In the genomic region with DNA sequence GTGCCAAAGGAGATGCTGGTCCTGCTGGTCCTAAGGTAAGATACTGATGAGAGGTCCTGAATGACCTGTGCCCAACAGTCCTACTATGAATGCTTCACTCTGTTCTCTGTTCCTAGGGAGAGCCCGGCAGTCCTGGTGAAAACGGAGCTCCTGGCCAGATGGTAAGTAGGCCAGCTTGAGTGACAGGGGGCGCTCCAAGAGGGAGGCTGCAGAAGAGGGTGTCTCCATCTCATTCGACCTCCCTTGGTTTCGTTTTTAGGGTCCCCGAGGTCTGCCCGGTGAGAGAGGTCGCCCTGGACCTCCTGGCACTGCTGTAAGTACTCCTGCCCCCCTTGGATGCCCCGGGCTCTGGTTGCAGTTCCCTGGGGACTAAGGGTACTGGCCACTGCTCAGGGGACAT, we compare ENCODE assay signal across 20 mouse cellular contexts. TPM values are rescaled to one million over a fixed set of nuclear protein-coding genes. Genes with fewer than 3 reads are reported as not detected.
DNase-seq lines count a peak whose midpoint lies in the region; ATAC-seq and TF ChIP-seq lines count a peak whose summit lies in the region.
"Had no signal": no experiment of that assay in that cellular context is flagged by ENCODE, and none has a peak within 500 bp of the region (broad histone marks: within the 10 kb centered on the region; RNA-seq: fewer than 3 reads in every experiment).

No protein-coding gene starts in this region.

- intact Hi-C loops in heart, adult 2 months (cut with DNase I) = loop anchor here (2.0 kb wide), 1 partner anchor 16 kb away; no protein-coding TSS in a partner anchor

- H3K36me3 ChIP-seq in heart, embryonic 15.5 days = no peaks in the 10 kb centered on the region
- H3K36me3 ChIP-seq in heart, adult 2 months (ENCODE audit: control insufficient read depth, insufficient read depth, low read length) = no peaks in the 10 kb centered on the region
- H3K36me3 ChIP-seq in liver, embryonic 13.5 days = no peaks in the 10 kb centered on the region
- peaks cover 2% of the 10 kb centered on the region; the same call in 1 of the 2 replicates for H3K36me3 ChIP-seq in liver, embryonic 11.5 days (ENCODE audit: control insufficient read depth, insufficient read depth, low read length)
- H3K36me3 ChIP-seq in MEL (ENCODE audit: control insufficient read depth in 1 of 2, insufficient read depth in 2 of 2, low read length in 2 of 2) (no peaks in the 10 kb centered on the region), myocyte (ENCODE audit: control insufficient read depth, insufficient read depth) (peaks cover 4% of the 10 kb centered on the region)
- H3K36me3 ChIP-seq: midbrain, embryonic 15.5 days; neural tube, embryonic 13.5 days had no signal

- H3K4me2 ChIP-seq in heart, embryonic 15.5 days = peak overlapping the region; percentile 14; the same call in 1 of the 2 replicates
- 0 out of 2 replicates have a peak overlapping the region, but pooled peaks have one; percentile 1 for H3K4me2 ChIP-seq in liver, embryonic 13.5 days
- no peak overlapping the region for H3K4me2 ChIP-seq in liver, embryonic 11.5 days
- H3K4me2 ChIP-seq in myocyte (ENCODE audit: low read depth) = peak overlapping the region; percentile 95
- H3K4me2 ChIP-seq: embryonic facial prominence, embryonic 12.5 days; midbrain, embryonic 15.5 days; neural tube, embryonic 13.5 days had no signal

- H3K4me1 ChIP-seq in heart, embryonic 15.5 days (replicated peaks) = peaks cover 33% of the 10 kb centered on the region
- 0 out of 2 replicates have a peak, but pooled peaks cover 1% of the 10 kb centered on the region for H3K4me1 ChIP-seq in heart, adult 2 months (ENCODE audit: control insufficient read depth, insufficient read depth, low read length)
- H3K4me1 ChIP-seq in liver, embryonic 13.5 days (replicated peaks) = peaks cover 12% of the 10 kb centered on the region
- H3K4me1 ChIP-seq in liver, embryonic 11.5 days (replicated peaks; ENCODE audit: control insufficient read depth, insufficient read depth, low read length) = peaks cover 4% of the 10 kb centered on the region
- peaks cover 0 to 11% of the 10 kb centered on the region in 2 experiments; a peak in 3 of 4 replicates for H3K4me1 ChIP-seq in MEL (ENCODE audit: control insufficient read depth in 1 of 2, insufficient read depth in 2 of 2, low read length in 2 of 2)

- TF ChIP-seq CTCF in heart, adult 2 months (IDR thresholded peaks at IDR 0.05) = no peak
- peak; percentile 11 to 63 (median 50); a peak in 4 of 6 replicates for TF ChIP-seq CTCF in MEL (IDR thresholded peaks at IDR 0.05 in 2 of 3, conservative IDR thresholded peaks at IDR 0.05 in 1 of 3; ENCODE audit: control insufficient read depth in 1 of 3, insufficient read depth in 1 of 3, low read depth in 2 of 3, low read length in 3 of 3, poor library complexity in 1 of 3, severe bottlenecking in 1 of 3)

- H3K4me3 ChIP-seq in heart, embryonic 15.5 days = no peak overlapping the region
- H3K4me3 ChIP-seq in heart, adult 2 months = no peak overlapping the region
- no peak overlapping the region for H3K4me3 ChIP-seq in liver, embryonic 13.5 days (replicated peaks)
- no peak overlapping the region for H3K4me3 ChIP-seq in liver, embryonic 11.5 days (ENCODE audit: low read depth, low read length)
- H3K4me3 ChIP-seq in MEL (ENCODE audit: control insufficient read depth in 1 of 2, insufficient read depth in 1 of 2, low read depth in 2 of 2, low read length in 2 of 2) = peak overlapping the region; percentile 54 to 78
- no peak overlapping the region for H3K4me3 ChIP-seq in myocyte
- H3K4me3 ChIP-seq: embryonic facial prominence, embryonic 12.5 days; midbrain, embryonic 15.5 days; neural tube, embryonic 13.5 days had no signal

- no peak overlapping the region for H3ac ChIP-seq in myocyte (ENCODE audit: control insufficient read depth, insufficient read length)

- TF ChIP-seq POLR2A in heart, adult 2 months (IDR thresholded peaks at IDR 0.05; ENCODE audit: insufficient read depth, low read depth, low read length) = no peak
- TF ChIP-seq POLR2A in MEL (IDR thresholded peaks at IDR 0.05; ENCODE audit: control insufficient read depth in 1 of 2, insufficient read depth in 1 of 2, low read depth in 1 of 2, low read length in 2 of 2, poor library complexity in 1 of 2) (no peak), myocyte (IDR thresholded peaks at IDR 0.05; ENCODE audit: insufficient read length, low read depth) (no peak)

- no peak for ATAC-seq in heart, embryonic 15.5 days (replicated peaks; ENCODE audit: insufficient number of reproducible peaks, insufficient read depth, low FRiP score, low read depth)
- ATAC-seq in liver, embryonic 13.5 days (ENCODE audit: low read depth) = no peak
- no peak for ATAC-seq in liver, embryonic 11.5 days (replicated peaks; ENCODE audit: low FRiP score)
- ATAC-seq: forebrain, embryonic 14.5 days; hindbrain, embryonic 16.5 days; midbrain, embryonic 15.5 days had no signal

- no peaks in the 10 kb centered on the region for H3K79me2 ChIP-seq in heart, adult 2 months (replicated peaks; ENCODE audit: control insufficient read depth, insufficient read depth, low read length)
- H3K79me2 ChIP-seq in MEL (ENCODE audit: control insufficient read depth, insufficient read depth, low read length, poor library complexity) (no peaks in the 10 kb centered on the region), myocyte (ENCODE audit: control insufficient read depth, insufficient read depth) (peaks cover 8% of the 10 kb centered on the region)

- no peak for TF ChIP-seq EP300 in heart, adult 2 months (IDR thresholded peaks at IDR 0.05; ENCODE audit: insufficient read depth, low read depth, low read length)
- no peak for TF ChIP-seq EP300 in MEL (IDR thresholded peaks at IDR 0.05; ENCODE audit: low read depth in 1 of 2, low read length in 2 of 2)

- peaks cover 58% of the 10 kb centered on the region for H3K27me3 ChIP-seq in heart, embryonic 15.5 days
- H3K27me3 ChIP-seq in heart, adult 2 months (ENCODE audit: control insufficient read depth, insufficient read depth, low read length) = no peaks in the 10 kb centered on the region
- peaks cover 70% of the 10 kb centered on the region for H3K27me3 ChIP-seq in liver, embryonic 13.5 days
- H3K27me3 ChIP-seq in liver, embryonic 11.5 days (replicated peaks; ENCODE audit: control insufficient read depth, insufficient read depth, low read length) = peaks cover 52% of the 10 kb centered on the region
- H3K27me3 ChIP-seq in MEL (ENCODE audit: control insufficient read depth in 1 of 2, insufficient read depth in 2 of 2, low read length in 2 of 2) (0 out of 4 replicates have a peak, but pooled peaks cover 0 to 1% of the 10 kb centered on the region in 2 experiments), myocyte (ENCODE audit: control insufficient read depth, insufficient read depth, insufficient read length) (no peaks in the 10 kb centered on the region)

- H3K9ac ChIP-seq in heart, embryonic 15.5 days = no peak overlapping the region
- no peak overlapping the region for H3K9ac ChIP-seq in heart, adult 2 months (ENCODE audit: low read depth, low read length)
- no peak overlapping the region for H3K9ac ChIP-seq in liver, embryonic 13.5 days
- H3K9ac ChIP-seq in liver, embryonic 11.5 days (ENCODE audit: low read depth, low read length) = no peak overlapping the region
- H3K9ac ChIP-seq in MEL (ENCODE audit: control insufficient read depth, low read depth, low read length, poor library complexity, severe bottlenecking) = peak overlapping the region; percentile 12
- H3K9ac ChIP-seq: embryonic facial prominence, embryonic 12.5 days; liver, embryonic 14.5 days; midbrain, embryonic 15.5 days; neural tube, embryonic 13.5 days had no signal

- H3K9me3 ChIP-seq in heart, embryonic 15.5 days (replicated peaks) = no peaks in the 10 kb centered on the region
- no peaks in the 10 kb centered on the region for H3K9me3 ChIP-seq in liver, embryonic 13.5 days (replicated peaks)
- no peaks in the 10 kb centered on the region for H3K9me3 ChIP-seq in liver, embryonic 11.5 days (ENCODE audit: control insufficient read depth, low read length)
- H3K9me3 ChIP-seq in MEL (replicated peaks; ENCODE audit: insufficient read depth, low read length) = no peaks in the 10 kb centered on the region
- H3K9me3 ChIP-seq: embryonic facial prominence, embryonic 12.5 days; midbrain, embryonic 15.5 days; neural tube, embryonic 13.5 days had no signal

- no peak for TF ChIP-seq RAD21 in MEL (IDR thresholded peaks at IDR 0.05; ENCODE audit: low read depth, low read length)

- WGBS in heart, embryonic 15.5 days = 35% methylated on average over 9 of the region's 9 CpGs
- 41% methylated on average over 9 of the region's 9 CpGs for whole genome bisulfite sequencing in heart, adult 2 months
- WGBS in liver, embryonic 13.5 days (ENCODE audit: insufficient replicate concordance) = 19% methylated on average over 9 of the region's 9 CpGs
- 30% methylated on average over 9 of the region's 9 CpGs for WGBS in liver, embryonic 11.5 days

- DNase-seq in heart, adult 2 months = no peak
- DNase-seq in liver, embryonic 13.5 days = no peak
- no peak for DNase-seq in liver, embryonic 11.5 days (ENCODE audit: low spot score)
- DNase-seq in MEL (ENCODE audit: low read depth, low spot score) = peak; percentile 40
- no peak for DNase-seq in cerebellum, postnatal 4 days (ENCODE audit: low spot score in 2 of 2)
- no peak for DNase-seq in right cerebral cortex, postnatal 4 days
- DNase-seq: adrenal gland, postnatal 36 days; cerebellum, postnatal 14 days; kidney, postnatal 14 days had no signal

- H3K27ac ChIP-seq in heart, embryonic 15.5 days = peak overlapping the region; percentile 80
- no peak overlapping the region for H3K27ac ChIP-seq in heart, adult 2 months
- 0 out of 2 replicates have a peak overlapping the region, but pooled peaks have one; percentile 4 for H3K27ac ChIP-seq in liver, embryonic 13.5 days
- H3K27ac ChIP-seq in liver, embryonic 11.5 days (ENCODE audit: low read depth, low read length) = no peak overlapping the region
- H3K27ac ChIP-seq in MEL (ENCODE audit: control insufficient read depth, low read depth, low read length) = no peak overlapping the region
- H3K27ac ChIP-seq: embryonic facial prominence, embryonic 12.5 days; liver, embryonic 14.5 days; macrophage; midbrain, embryonic 15.5 days; neural tube, embryonic 13.5 days had no signal

RNA-seq across cellular contexts. Expression of a gene that starts 5.1 kb away (rescaled TPM):
- 825 and 1,122 TPM in 2 replicates for polyA plus RNA-seq in heart, embryonic 15.5 days (2015; fragmentation: Nextera tagmentation; extraction: Ambion mirVana)
- 10 to 100 TPM; 51.1 to 82.4 TPM for total RNA-seq in heart, adult 2 months (2021)
- 48.7 and 67.7 TPM in 2 replicates for polyA plus RNA-seq in heart, adult 2 months (2012; rRNA removed)
- 83.0 and 85.6 TPM in 2 replicates for polyA plus RNA-seq in liver, embryonic 13.5 days (2015; fragmentation: Nextera tagmentation; extraction: Ambion mirVana)
- polyA plus RNA-seq in liver, embryonic 11.5 days (2014; fragmentation: Nextera tagmentation; extraction: Ambion mirVana) = 191 and 221 TPM in 2 replicates
- 0.12 and 0.20 TPM in 2 replicates for total RNA-seq in MEL (2012; rRNA removed)
- polyA plus RNA-seq in MEL (2012; ENCODE audit: insufficient read depth in 1 of 2, insufficient read length in 2 of 2, low read depth in 1 of 2, low replicate concordance in 2 of 2, missing spikeins in 1 of 2) = under 1 TPM in 1 of 2 experiments, not detected in 1; 0.61 TPM
- polyA plus RNA-seq in myocyte (2012; fragmentation: generic; extraction: Trizol) = 206 TPM

RNA-seq across cellular contexts. Expression of a gene that starts 26.3 kb away (rescaled TPM):
- 0.15 and 0.22 TPM in 2 replicates for polyA plus RNA-seq in heart, embryonic 15.5 days (2015; fragmentation: Nextera tagmentation; extraction: Ambion mirVana)
- not detected for total RNA-seq in heart, adult 2 months (2021)
- polyA plus RNA-seq in heart, adult 2 months (2012; rRNA removed) = 0.25 TPM in 1 of 2 replicates, not detected in the other
- polyA plus RNA-seq in liver, embryonic 13.5 days (2015; fragmentation: Nextera tagmentation; extraction: Ambion mirVana) = not detected in 2 replicates
- polyA plus RNA-seq in liver, embryonic 11.5 days (2014; fragmentation: Nextera tagmentation; extraction: Ambion mirVana) = not detected in 2 replicates
- total RNA-seq in MEL (2012; rRNA removed) = not detected in 2 replicates
- polyA plus RNA-seq in MEL (2012; ENCODE audit: insufficient read depth in 1 of 2, insufficient read length in 2 of 2, low read depth in 1 of 2, low replicate concordance in 2 of 2, missing spikeins in 1 of 2) (not detected), myocyte (2012; fragmentation: generic; extraction: Trizol) (0.37 TPM)
- total RNA-seq: adrenal gland, postnatal 36 days; gastrocnemius, adult 8-10 months; heart, postnatal 10 days had no signal
- polyA plus RNA-seq: embryonic facial prominence, embryonic 12.5 days; forebrain, embryonic 14.5 days; hindbrain, embryonic 16.5 days; liver, embryonic 14.5 days; macrophage; midbrain, embryonic 15.5 days; neural tube, embryonic 13.5 days had no signal

RNA-seq across cellular contexts. Expression of a gene that starts 35.0 kb away (rescaled TPM):
- polyA plus RNA-seq in heart, embryonic 15.5 days (2015; fragmentation: Nextera tagmentation; extraction: Ambion mirVana) = 22.1 and 24.7 TPM in 2 replicates
- 100 to 1,000 TPM; 149 to 200 TPM for total RNA-seq in heart, adult 2 months (2021)
- 1,109 and 1,504 TPM in 2 replicates for polyA plus RNA-seq in heart, adult 2 months (2012; rRNA removed)
- 0.21 and 0.28 TPM in 2 replicates for polyA plus RNA-seq in liver, embryonic 13.5 days (2015; fragmentation: Nextera tagmentation; extraction: Ambion mirVana)
- 0.22 and 0.30 TPM in 2 replicates for polyA plus RNA-seq in liver, embryonic 11.5 days (2014; fragmentation: Nextera tagmentation; extraction: Ambion mirVana)
- total RNA-seq in MEL (2012; rRNA removed) = not detected in 2 replicates
- not detected for polyA plus RNA-seq in MEL (2012; ENCODE audit: insufficient read depth in 1 of 2, insufficient read length in 2 of 2, low read depth in 1 of 2, low replicate concordance in 2 of 2, missing spikeins in 1 of 2)
- polyA plus RNA-seq in myocyte (2012; fragmentation: generic; extraction: Trizol) = 303 TPM
- total RNA-seq: adrenal gland, postnatal 36 days had no signal
- polyA plus RNA-seq: forebrain, embryonic 14.5 days; liver, embryonic 14.5 days; macrophage; midbrain, embryonic 15.5 days; neural tube, embryonic 13.5 days had no signal

RNA-seq across cellular contexts. Expression of a gene that starts 49.7 kb away (rescaled TPM):
- 5.0 and 6.6 TPM in 2 replicates for polyA plus RNA-seq in heart, embryonic 15.5 days (2015; fragmentation: Nextera tagmentation; extraction: Ambion mirVana)
- total RNA-seq in heart, adult 2 months (2021) = 10 to 100 TPM; 49.3 to 52.0 TPM
- polyA plus RNA-seq in heart, adult 2 months (2012; rRNA removed) = 22.3 and 23.8 TPM in 2 replicates
- polyA plus RNA-seq in liver, embryonic 13.5 days (2015; fragmentation: Nextera tagmentation; extraction: Ambion mirVana) = 10.0 and 10.6 TPM in 2 replicates
- polyA plus RNA-seq in liver, embryonic 11.5 days (2014; fragmentation: Nextera tagmentation; extraction: Ambion mirVana) = 21.9 and 27.9 TPM in 2 replicates
- total RNA-seq in MEL (2012; rRNA removed) = 113 and 150 TPM in 2 replicates
- polyA plus RNA-seq in MEL (2012; ENCODE audit: insufficient read depth in 1 of 2, insufficient read length in 2 of 2, low read depth in 1 of 2, low replicate concordance in 2 of 2, missing spikeins in 1 of 2) (100 to 1,000 TPM in 1 of 2 experiments, 10 to 100 TPM in 1; 47.0 to 169 TPM), myocyte (2012; fragmentation: generic; extraction: Trizol) (42.4 TPM)

Comparison
In these comparisons a context has a peak if more than half of its experiments do, and no peak if none do; other contexts are left out.
1. H3K27ac ChIP-seq: peak in heart, embryonic 15.5 days (single experiment) and liver, embryonic 13.5 days (single experiment); none in heart, adult 2 months (single experiment), liver, embryonic 11.5 days (single experiment) and MEL (single experiment).
2. H3K4me3 ChIP-seq: peak in MEL (2 of 2); none in heart, embryonic 15.5 days (single experiment), heart, adult 2 months (single experiment), liver, embryonic 13.5 days (single experiment), liver, embryonic 11.5 days (single experiment) and myocyte (single experiment).
3. RNA of a gene that starts 5.1 kb away (polyA plus RNA-seq): 825 to 1,122 TPM in heart, embryonic 15.5 days, 191 to 221 TPM in liver, embryonic 11.5 days, 206 TPM in myocyte (single experiment), 83.0 to 85.6 TPM in liver, embryonic 13.5 days and 48.7 to 67.7 TPM in heart, adult 2 months; 0.61 TPM in MEL; every median in the first group is over 10 times any median in the second.
4. RNA of a gene that starts 35.0 kb away (polyA plus RNA-seq): 1,109 to 1,504 TPM in heart, adult 2 months, 303 TPM in myocyte (single experiment) and 22.1 to 24.7 TPM in heart, embryonic 15.5 days; 0.22 to 0.30 TPM in liver, embryonic 11.5 days, 0.21 to 0.28 TPM in liver, embryonic 13.5 days and not detected in MEL; every median in the first group is over 10 times any median in the second.